Mouse (Mus musculus) hindlimb bud, embryonic 11.5 days (tissue): ENCODE data around the gene Dach2.
"Not testable (repeated sequence)": the region's sequence is repeated elsewhere in the genome, so short reads cannot be mapped to it uniquely, and the experiment has no call there.

Experiments used
- DNase-seq: peaks from one replicate; pipeline ENCODE4 v3.0.0-alpha.2; 2012; ENCODE audit warnings: low read depth, low spot score; ENCODE audit errors: extremely low spot score

Dach2 gene

DNA sequence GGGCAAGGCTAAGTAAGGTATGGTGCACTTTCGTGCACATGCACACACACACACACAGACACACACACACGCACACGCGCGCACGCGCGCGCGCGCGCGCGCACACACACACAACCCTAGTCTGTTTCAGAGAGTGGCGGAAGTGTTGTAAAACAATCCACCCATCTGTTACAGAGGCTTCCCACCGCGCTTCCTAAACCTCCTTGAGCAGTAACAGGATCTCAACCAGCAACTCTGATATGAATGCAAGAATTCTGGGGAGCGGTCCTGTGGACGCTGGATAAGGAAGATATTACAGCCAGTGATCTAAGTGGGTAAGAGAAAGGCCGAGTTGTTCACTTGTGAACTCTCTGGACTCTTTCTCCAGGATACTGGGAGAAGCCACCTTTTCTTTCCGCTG lies at the start of gene Dach2:
Gene Dach2 (plus strand): TSS at position 107 of the 400 bp plus-strand sequence.
- DNase-seq: no peak

DNA sequence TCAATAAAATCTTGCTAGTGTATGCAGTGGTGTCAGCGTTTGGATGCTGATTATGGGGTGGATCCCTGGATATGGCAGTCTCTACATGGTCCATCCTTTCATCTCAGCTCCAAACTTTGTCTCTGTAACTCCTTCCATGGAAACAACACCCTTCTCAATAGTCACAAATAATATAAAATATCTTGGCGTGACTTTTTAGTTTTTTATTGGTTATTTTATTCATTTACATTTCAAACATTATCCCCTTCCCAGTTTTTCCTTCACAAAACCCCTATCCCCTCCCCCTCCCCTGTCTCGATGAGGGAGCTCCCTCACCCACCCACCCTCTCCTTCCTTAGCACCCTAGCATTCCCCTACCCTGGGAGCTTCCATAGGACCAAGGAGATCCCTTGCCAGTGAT lies 44.9 kb upstream of the Dach2 start:
- not testable (repeated sequence) for DNase-seq

DNA sequence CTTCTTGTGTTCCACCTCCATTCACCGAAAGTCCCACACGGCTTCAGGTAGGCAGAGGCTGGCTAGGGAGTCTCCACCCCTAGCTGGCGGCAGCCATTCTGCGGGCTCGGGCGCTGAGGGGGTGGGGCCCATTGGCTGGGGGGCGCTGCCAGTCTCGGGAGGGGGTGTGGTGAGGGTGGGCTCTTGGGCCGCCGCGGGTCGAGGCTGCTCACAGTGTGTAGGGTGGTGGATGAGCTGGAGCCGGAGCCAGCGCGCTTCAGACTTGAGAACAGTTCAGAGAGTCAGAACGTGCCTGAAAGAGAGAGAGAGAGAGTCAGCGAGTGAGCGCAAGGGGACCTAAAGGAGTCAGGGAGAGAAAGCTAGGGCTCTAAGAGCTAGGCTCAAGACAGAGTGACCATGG lies 721 bp downstream of the Dach2 start:
- DNase-seq: no peak

DNA sequence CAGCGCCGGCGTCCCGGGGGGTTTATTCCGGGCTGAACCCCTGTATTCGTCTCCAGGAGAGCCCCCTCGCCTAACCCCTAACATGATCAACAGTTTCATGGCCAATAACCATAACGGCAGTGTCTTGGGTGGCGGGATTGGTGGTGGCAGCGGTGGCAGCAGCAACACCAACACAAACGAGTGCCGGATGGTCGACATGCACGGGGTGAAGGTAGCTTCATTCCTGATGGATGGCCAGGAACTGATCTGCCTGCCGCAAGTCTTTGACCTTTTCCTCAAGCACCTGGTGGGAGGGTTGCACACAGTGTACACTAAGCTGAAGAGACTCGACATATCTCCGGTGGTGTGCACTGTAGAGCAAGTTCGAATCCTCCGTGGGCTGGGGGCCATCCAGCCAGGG lies 1.2 kb downstream of the Dach2 start:
- DNase-seq: no peak

DNA sequence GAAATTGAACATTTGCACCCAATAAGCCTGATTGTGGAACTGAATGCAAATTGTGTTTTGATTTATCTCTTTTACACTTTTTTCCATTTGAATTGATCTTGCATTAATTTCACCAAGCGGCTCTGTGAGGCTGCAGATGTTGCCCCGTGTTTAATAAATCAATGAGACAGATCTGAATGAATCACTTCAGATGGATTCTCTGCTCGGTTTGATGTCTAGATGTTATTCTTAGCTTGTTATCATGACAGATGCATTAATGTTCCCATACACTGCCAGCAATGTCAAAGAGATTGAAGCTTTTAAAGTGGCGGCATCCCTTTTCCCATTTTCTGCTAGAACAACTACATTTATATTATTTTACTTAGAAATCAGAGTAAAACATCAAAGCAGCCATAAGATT lies 7.0 kb downstream of the Dach2 start:
- DNase-seq: no peak

DNA sequence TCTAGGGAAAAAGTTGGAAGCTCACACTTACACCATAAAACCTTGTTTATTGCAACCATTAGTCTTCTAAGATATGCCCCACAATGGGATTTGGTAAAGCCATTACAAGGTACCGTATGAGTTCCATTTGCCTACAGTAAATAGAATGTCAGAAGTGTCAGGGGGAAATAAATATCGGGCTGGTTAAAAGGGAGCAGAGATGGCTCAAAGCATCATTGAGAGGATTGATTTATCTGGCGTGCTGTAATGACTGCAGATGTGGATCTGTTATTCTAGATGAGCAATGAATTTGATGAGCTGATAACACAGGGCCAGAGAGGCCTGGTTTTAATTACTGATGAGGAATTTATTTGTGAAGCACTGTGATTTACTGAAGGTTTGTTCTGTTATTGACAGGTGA lies 40.8 kb downstream of the Dach2 start:
- no peak for DNase-seq

DNA sequence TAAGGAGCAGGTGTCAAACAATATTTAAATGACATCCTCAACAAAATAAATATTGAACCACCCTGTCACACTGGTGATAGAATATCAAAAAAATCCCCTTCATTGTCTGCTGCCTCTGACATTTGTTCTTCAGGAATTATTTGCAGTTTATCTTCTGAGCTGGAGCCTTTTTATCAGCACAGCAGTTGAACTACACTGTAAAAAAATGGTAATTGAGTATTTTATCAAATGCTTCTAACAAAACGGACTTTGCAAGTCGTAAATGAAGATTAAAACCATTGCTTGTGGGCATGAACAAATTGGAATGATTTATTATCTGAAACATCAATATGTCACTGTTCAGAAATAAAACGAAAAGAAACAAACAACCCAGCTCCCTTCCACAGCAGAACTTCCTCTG lies 97.1 kb downstream of the Dach2 start:
- DNase-seq: no peak

DNA sequence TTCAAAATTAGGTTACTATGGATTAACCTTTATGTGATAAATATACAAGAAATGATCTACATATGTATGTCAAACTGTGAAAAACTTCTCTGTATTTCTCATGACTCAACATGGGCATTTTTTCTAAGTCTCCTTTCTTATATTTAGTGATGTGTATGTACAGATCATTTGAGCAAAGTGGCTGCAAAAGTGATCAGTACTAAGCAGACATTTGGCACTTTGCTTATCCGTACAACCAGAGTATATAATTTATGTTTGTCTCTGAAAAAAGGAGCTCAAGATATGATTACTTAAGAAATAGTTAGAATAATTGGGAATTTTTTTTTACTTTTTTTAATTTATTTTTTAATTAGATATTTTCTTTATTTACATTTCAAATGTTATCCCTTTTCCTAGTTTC lies 111.4 kb downstream of the Dach2 start:
- DNase-seq: no peak

DNA sequence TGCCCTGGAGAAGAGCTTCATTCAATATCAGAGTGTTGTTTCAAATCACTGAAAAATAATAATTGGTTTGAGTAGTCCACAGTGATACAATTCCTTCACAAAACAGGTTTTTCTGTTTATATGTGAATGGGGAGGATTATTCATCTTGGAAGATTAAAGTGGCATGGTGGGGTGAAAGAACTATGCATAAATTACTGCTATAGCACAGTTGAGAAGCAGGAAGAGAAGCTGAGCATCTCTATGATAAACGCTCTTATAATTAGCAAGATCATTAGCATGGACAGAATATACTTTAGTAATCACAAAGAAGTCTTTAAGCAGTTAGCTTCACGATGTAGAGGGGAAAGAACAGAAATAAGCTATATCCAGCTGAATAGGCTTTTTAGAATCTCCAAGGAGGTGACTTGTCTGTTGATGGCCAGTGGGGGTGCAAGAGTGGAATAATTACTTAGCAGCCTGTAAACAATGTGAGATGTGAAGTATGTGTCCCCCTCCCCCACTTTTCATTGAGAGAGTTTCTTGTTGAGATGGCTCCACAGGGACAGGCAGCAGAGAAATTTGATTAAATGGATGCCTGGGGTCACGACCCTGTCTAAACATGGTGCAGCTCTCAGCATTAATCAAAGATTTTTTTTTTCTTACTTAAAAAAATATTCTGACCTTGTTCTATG lies 124.3 kb downstream of the Dach2 start:
- no peak for DNase-seq

DNA sequence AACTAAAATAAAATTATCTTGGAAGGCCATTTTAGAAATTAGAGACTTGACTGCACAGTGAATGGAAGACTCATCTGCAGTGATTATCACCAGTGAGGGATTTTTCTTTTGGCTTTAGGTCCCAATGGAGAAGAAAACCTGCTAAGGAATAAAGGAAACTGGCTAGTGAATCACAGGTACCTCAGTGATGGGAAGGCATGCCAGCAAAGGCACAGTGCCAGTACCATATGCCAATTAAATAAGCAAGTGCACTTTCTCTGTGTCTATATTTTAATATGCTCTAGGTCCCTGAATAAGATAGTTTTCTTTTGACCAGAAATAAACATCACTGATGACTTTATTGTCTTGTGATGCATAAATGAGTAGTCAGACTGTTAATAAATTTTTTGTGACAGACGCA lies 184.8 kb downstream of the Dach2 start:
- no peak for DNase-seq

DNA sequence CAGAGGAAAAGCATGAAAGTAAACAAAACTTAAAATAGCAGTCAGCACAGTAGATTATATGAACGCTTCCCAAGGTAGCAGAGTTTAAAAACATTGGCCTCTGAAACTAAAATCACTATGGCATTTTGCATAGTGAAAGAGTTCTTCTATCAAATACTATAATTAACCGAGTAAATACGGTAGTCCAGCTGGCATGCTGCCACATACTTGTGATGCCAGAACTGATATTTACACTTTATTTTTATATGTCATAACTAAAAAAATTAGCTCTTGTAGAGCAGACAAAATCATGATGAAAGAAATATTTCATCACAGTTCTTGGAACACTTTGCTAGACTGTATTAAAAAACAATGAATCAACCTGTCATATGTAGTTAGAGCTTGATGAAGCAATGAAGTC lies 247.8 kb downstream of the Dach2 start:
- DNase-seq: no peak

DNA sequence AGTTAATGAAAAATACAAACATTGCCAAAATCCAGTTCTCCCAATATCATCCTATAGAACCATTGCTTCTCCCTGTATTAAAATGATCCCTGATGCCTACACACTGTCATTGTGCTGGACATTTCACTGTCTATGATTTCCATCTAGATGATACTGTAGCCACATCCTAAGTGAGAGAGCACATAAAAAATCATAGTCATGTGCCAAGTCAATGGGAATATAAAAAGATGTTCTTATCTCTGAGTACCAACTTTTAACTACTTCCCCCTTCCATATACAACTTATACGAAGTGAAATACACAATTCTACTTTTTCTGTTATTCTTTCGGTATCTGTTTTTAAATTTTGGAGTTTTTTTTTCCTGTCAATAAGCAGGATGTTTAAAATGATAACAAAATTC lies 266.6 kb downstream of the Dach2 start:
- DNase-seq: no peak

DNA sequence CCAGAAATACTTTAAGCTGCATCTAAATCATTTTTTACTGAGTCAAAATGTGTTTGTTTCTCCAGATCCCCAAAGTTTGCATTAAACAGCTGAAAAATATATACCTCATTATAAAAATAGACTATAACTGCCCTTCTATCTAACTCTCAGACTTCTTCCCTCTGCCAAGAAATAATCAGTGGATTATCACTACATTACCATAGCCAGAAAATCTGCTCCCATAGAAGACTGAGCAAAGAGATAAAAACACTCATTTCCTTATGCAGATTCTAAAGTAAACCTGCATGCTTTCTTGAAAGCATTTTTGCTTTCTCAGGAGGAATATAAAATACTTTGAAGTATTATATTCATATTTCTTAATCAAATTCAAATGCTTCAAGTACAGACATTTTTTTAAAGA lies 368.8 kb downstream of the Dach2 start:
- DNase-seq: no peak

DNA sequence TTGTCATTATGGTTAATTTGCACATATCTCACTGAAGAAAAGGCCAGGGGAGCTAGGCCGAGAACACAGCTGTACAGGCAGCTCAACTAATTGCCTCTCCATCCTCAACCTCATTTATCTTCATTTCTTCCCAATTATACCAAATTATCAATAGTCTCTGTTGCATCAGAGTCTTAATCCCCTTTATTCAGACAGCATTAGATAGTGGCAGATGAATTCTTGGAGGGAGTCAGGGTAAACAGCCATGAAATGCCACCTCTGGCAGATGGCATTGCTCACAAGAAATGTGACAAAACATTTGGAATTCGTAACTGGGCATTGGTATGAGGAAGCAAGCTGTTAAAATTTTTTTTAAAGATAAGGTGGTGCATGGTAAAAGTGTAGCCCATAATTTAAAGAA lies 389.9 kb downstream of the Dach2 start:
- DNase-seq: no peak

DNA sequence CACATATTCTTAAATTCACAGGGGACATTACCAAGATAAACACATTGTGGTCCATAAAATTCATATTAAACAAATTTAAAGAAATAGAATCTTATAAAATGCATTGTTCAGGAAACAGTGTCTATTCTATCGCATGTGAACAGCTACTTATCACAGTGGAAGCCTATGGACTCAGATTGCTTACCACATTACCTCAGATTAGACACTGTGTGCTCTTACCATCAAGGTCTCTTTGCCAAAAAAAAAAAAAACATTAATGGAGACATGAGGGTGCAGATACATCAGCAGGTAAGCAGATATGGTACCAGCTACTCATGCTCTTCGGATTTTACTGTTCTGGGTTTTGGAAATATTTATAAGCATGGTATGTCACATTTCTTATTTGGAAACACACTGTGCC lies 415.1 kb downstream of the Dach2 start:
- DNase-seq: no peak

DNA sequence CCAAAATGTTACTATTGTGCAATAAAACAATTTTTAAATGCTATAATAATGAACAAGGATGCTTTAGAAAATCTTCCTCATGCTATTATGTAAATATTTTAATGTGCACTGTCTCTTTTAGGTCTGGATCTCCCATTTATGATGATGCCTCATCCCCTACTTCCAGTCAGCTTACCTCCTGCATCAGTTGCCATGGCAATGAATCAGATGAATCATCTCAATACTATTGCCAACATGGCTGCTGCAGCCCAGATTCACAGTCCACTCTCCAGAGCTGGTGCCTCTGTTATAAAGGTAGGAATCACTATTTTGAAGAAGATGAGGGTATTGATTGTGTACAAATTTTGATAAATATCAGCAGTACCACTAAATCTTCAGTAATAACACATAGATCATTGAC lies 426.8 kb downstream of the Dach2 start:
- DNase-seq: no peak

DNA sequence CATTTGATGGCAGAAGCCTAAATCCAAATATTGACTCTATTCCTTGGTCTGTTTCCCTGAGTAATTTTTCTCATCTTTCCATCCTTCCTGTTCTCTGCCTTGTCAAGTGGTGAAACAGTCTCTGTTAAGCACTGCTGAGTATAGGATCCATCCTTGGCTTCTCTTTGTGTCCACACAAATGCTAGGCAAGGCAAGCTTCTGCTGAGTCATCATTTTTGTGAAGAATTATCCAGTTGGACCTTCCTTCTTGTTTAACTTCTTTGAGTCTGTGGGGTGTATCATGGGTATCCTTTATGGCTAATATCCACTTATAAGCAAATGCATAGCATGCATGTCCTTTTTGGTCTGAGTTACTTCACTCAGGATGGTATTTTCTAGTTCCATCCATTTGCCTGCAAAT lies 449.8 kb downstream of the Dach2 start:
- no peak for DNase-seq

DNA sequence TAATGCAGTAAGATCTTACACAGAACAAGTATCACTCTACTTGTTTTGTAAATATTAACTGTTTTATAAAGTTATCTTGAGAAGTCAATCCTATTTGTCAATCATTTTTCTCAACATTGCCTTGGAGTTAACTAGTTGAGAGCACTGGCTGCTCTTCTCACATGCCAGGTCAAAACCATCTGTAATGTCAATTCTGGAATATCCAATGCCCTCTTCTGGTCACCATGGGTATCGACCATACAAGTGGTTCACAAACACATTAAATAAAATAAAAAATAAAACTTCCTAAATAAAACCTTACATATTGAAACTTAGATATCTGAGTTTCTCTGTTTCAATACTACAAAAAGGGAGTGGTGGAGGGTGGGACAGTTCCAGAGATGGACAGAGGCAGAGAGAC lies 495.0 kb downstream of the Dach2 start:
- DNase-seq: no peak

DNA sequence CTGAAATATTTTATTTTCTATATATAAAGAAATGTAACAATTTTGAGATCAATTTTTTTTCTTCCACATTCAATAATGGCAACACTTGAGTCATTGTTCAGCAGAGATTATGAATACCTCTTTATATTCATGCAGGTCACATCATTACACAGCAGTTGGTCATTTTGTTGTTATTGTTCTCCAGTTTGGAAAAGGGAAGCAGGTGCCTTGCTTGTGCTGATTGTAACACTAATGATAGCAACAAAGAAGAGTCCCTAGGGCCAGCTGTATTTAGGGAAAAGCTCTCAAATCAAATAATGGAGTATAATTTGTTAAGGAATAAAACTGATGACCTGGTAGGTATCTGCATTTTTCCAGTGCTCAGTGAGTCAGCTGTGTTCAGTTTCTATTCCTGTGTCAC lies 513.1 kb downstream of the Dach2 start:
- no peak for DNase-seq

DNA sequence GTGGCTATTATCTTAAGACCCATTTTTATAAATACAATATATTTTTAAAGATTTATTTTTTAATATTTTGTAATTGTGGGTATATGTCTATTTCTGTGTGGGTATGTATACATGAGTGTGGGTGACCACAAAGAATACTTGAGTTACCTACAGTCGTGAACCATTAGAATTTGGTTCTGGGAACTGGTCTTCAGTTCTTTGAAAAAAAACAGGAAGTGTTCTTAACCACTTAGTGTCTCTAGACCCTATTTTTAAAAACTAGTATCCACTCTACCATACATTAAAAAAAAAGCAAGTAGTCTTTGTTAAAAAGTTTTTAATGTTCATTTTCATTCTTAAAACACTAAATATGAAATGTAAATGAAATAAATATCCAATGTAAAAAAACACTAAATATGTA lies 529.5 kb downstream of the Dach2 start:
- no peak for DNase-seq

DNA sequence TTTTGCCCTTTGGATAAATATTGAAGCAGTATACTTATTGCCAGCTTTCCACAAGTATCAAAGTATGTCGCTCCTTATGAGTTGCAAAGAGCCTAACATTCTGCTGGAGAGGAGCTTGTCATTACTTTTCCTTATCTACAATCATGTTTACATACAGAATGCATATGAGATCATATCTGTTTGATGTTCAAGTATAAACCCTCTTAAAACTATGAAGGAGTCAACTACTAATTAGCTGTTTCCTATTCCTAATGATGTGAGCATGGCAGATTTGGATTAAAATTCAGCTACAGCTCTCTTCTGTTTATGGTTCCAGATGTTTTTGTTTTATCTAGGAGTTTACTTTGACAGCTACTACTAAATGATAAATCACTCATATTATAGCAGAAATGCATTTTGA lies 535.8 kb downstream of the Dach2 start:
- DNase-seq: no peak

DNA sequence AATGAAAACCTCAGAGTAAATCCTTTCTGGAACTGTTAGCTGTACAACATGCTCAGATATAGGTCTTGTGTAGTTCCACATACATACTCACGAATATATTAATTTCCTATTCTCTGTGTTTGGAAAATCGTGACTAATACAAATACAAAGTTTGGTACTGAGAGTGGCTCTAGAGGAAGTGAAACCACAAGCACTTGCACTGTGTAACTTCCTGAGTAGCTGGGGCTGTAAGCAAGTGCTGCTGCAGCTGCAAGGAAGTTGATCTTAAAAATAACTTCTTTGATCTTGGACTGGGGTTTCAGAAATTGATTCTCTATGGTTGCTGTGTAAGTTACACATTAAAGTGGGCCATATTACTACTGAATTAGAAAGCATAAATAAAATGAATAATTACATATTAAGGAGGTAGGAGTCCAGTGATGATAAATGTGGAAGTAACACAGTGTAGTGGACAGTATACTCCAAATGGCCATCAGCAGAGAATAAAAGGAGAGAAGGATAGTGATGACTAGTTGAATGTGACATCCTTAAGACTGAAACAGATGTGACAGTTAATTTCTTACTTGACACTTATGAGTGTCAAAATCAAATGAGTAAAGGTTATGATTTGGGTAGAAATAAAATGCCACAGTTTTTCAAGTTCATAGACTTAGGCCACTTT lies 570.7 kb downstream of the Dach2 start:
- DNase-seq: no peak
